Mouse (Mus musculus) spleen, postnatal 4 days (tissue): ENCODE measurements around the gene Pla2g4d.
"Not testable (repeated sequence)": the region's sequence is repeated elsewhere in the genome, so short reads cannot be mapped to it uniquely, and the experiment has no call there.

Experiments used
- DNase-seq, 2 experiments: peaks; one replicate each; pipeline ENCODE4 v3.0.0; 2022; ENCODE audit warnings: low spot score in 2 of 2

Pla2g4d gene

GRCm38 (mm10) chr2:120261346-120261745 lies 27.7 kb downstream of the Pla2g4d start:
- DNase-seq: no peak

- DNase-seq: no peak
These were observed 32.7 kb downstream of the Pla2g4d start for GRCm38 (mm10) chr2:120256259-120256658.

- DNase-seq: no peak
These were observed 36.4 kb downstream of the Pla2g4d start for GRCm38 (mm10) chr2:120252644-120253043.

- DNase-seq: no peak
These were observed 43.5 kb downstream of the Pla2g4d start for GRCm38 (mm10) chr2:120245421-120246016.

GRCm38 (mm10) chr2:120244679-120245420 lies 44.1 kb downstream of the Pla2g4d start, which contains the start of gene Pla2g4e:
Pla2g4e (minus strand) TSS chr2:120245335.
- no peak for DNase-seq

- DNase-seq: no peak
These were observed 45.0 kb downstream of the Pla2g4d start for GRCm38 (mm10) chr2:120243995-120244394.

- no peak for DNase-seq
These were observed 46.1 kb downstream of the Pla2g4d start for GRCm38 (mm10) chr2:120242791-120243467.

GRCm38 (mm10) chr2:120238733-120239132 lies 50.3 kb downstream of the Pla2g4d start:
- DNase-seq: not testable (repeated sequence)

GRCm38 (mm10) chr2:120237784-120238183 lies 51.2 kb downstream of the Pla2g4d start:
- no peak for DNase-seq

GRCm38 (mm10) chr2:120235947-120236640 lies 52.9 kb downstream of the Pla2g4d start:
- DNase-seq: no peak

GRCm38 (mm10) chr2:120235381-120235780 lies 53.6 kb downstream of the Pla2g4d start:
- no peak for DNase-seq

GRCm38 (mm10) chr2:120231642-120232041 lies 57.4 kb downstream of the Pla2g4d start:
- DNase-seq: no peak
